Mouse (Mus musculus) 416B (cell line): ENCODE data around the gene Glod4.

Experiments
- DNase-seq: peaks from one replicate; pipeline ENCODE4 v3.0.0; 2011; ENCODE audit warnings: low read depth

Glod4 gene

GRCm38 (mm10) chr11:76083941-76084367 lies 159.6 kb downstream of the Glod4 start:
- DNase-seq = no peak

DNA sequence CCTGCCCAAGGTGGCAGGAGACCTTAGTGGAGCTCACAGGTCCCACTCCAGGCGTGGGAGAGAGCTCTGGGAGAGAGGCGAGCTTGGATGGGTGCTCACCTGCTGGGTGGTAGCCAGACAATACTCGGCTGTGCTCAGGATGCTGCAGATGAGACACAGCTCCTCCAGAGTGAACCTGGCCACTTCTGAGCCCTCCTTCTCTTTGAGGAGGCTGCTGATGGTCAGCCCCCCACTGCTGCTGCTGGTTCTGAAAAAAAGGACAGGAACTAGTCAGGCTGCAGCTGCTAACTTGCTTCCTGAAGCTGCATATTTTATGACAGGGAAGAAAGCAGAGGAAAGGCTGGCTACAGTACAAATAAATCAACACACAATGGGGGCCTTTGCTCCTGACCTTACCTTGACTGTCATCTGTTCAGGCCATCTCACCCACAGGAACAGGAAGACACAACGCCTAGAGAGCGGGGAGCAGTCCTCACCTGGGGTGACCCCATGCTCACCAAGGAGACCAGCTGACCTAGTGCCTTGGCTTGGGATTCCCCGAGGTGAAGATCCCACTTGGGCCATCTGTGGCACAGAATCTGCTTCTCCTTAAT lies 162.4 kb downstream of the Glod4 start:
- no peak for DNase-seq

DNA sequence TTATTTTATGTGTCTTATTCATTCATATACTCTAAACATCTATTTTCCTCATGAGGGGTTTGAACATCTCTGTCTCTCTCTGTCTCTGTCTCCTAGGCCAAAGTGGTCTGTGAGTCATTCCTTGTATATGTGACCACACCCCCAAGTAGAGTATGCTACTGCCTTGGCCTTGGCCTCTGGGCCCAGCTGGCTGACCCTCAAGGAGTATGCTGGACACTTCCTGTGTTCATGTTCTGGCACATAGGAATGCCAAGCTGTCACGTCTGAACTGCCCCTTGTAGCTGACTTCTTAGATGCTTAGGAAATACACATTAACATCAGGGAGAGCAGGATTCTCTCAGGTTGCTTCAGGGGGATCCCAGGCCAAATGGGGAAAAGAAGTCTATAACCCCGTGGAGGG lies 163.2 kb downstream of the Glod4 start:
- no peak for DNase-seq

GRCm38 (mm10) chr11:76077341-76077740 lies 166.2 kb downstream of the Glod4 start:
- no peak for DNase-seq

DNA sequence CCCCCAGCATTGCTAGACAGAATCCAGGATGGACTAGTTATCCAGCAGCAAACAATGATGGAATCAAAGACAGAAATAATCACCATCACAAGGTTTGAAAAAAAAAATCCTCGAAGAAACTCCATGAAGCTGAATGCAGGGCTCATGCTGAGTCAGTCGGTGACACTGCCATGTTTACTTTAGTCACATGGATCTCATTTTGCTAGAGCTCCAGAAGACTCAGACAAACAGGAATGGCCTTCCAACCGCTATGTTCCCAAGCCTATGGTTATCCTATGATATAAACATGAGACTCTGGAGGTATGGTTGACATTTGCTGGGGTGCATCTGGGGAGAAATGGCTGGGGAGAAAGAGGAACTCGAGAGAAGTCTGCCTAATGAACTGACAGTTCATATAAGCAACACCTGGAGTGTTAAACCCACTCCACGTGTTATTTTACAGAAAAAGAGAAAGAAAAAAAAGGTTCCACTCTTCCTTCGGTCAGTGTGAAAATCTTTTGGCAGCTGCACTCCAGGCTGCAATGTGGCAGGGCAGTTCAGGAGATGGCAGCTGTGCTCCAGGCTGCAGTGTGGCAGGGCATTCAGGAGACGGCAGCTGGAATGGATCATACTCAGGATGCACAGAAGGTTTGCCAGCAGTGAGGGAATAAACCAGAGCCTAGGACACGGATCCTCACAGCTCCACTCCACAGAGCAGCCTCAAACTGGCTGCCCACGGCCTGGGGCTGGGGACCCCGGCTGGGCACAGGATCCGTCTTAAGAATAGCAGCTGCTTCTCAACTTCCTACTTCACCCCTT lies 169.0 kb downstream of the Glod4 start:
- DNase-seq = no peak
